In the genomic region with DNA sequence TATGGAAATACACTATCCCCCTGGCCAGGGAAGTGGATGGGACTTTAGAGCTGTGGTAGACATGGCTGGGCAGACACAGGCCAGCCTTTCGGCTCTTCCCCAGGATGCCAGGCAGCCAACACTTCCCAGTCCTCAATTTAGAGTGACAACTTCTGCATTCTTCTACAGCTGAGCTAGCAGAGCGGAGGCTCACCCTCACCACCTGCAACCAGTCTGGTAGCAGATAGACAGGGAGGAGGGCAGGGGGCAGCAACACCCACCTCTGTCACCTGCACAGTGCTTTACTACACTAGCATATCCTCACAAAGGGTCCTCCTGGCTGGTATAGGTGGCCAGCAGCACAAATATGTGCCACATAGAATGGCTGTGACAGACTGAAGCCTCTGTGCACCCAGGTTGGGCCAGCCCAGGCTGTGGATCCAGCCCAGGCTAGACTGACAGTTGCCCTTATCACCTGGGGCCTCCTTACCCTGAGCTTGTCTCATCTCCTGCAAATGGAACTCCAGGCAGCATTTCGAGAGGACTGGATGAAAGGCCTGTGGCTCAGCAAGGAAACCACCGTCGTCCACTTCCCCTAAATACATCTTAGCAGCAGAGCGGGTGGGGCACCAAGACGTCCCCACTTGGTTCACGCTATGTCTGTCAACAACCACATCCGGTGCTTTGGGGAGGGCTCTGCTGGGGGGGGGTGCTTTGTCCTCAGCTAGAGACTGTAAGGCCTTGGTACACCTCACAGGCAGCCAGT, we compare ENCODE assay signal across 8 mouse cellular contexts. TPM values are rescaled to one million over a fixed set of nuclear protein-coding genes. Genes with fewer than 3 reads are reported as not detected.
DNase-seq lines count a peak whose midpoint lies in the region; ATAC-seq and TF ChIP-seq lines count a peak whose summit lies in the region.

No protein-coding gene starts in this region.

- H3K27me3 ChIP-seq in kidney, embryonic 14.5 days (ENCODE audit: control insufficient read depth, insufficient read depth, low read length) = peaks cover 11% of the 10 kb centered on the region

- H3K36me3 ChIP-seq in kidney, embryonic 14.5 days (ENCODE audit: control insufficient read depth, insufficient read depth, low read length) = no peaks in the 10 kb centered on the region

- TF ChIP-seq CTCF in cortical plate, adult 2 months (IDR thresholded peaks at IDR 0.05; ENCODE audit: extremely low read depth, insufficient read depth, low read length) = no peak

- WGBS in kidney, embryonic 14.5 days = 60% methylated on average over 9 of the region's 9 CpGs

- H3K27ac ChIP-seq in cortical plate, adult 2 months (ENCODE audit: insufficient read depth, low read length) = peak overlapping the region; percentile 64; the same call in 1 of the 2 replicates
- no peak overlapping the region for H3K27ac ChIP-seq in kidney, embryonic 14.5 days (ENCODE audit: low read depth, low read length)

- no peak for TF ChIP-seq POLR2A in cortical plate, adult 2 months (IDR thresholded peaks at IDR 0.05; ENCODE audit: extremely low read depth, insufficient read depth, low read length)

- no peaks in the 10 kb centered on the region for H3K9me3 ChIP-seq in kidney, embryonic 14.5 days (ENCODE audit: control insufficient read depth, low read length)

- no peak overlapping the region for H3K9ac ChIP-seq in kidney, embryonic 14.5 days (ENCODE audit: low read depth, low read length)

- DNase-seq in layer of hippocampus, adult 9-11 months = peak; percentile 79
- DNase-seq in layer of hippocampus, postnatal 25 days (ENCODE audit: extremely low spot score in 1 of 2, low spot score in 1 of 2) = no peak
- peak; percentile 96 for DNase-seq in thymus, postnatal 0 days (ENCODE audit: low spot score)
- DNase-seq in ovary, postnatal 10 days (ENCODE audit: low spot score) = no peak
- no peak for DNase-seq in kidney, postnatal 10 days

- no peak overlapping the region for H3K4me3 ChIP-seq in cortical plate, adult 2 months (ENCODE audit: insufficient read depth, low read length)
- H3K4me3 ChIP-seq in kidney, embryonic 14.5 days (ENCODE audit: low read length) = no peak overlapping the region

- H3K4me1 ChIP-seq in cortical plate, adult 2 months (ENCODE audit: control insufficient read depth, insufficient read depth, low read length) = no peaks in the 10 kb centered on the region
- H3K4me1 ChIP-seq in kidney, embryonic 14.5 days (ENCODE audit: control insufficient read depth, insufficient read depth, low read length) = peaks cover 2% of the 10 kb centered on the region; the same call in 1 of the 2 replicates

- H3K4me2 ChIP-seq in kidney, embryonic 14.5 days (replicated peaks; ENCODE audit: low read depth, low read length) = no peak overlapping the region

- peak; percentile 95 for ATAC-seq in megakaryocyte, adult 5-6 weeks (ENCODE audit: poor library complexity, severe bottlenecking)
- no peak for ATAC-seq in kidney, embryonic 14.5 days (ENCODE audit: low FRiP score, low TSS enrichment)

RNA-seq across cellular contexts. Expression of gene Susd3, which starts 6.0 kb away (rescaled TPM):
- 1 to 10 TPM; 2.5 to 3.1 TPM for total RNA-seq in layer of hippocampus, postnatal 25 days (2021)
- polyA plus RNA-seq in cortical plate, adult 2 months (2012; rRNA removed) = 3.2 and 3.4 TPM in 2 replicates
- total RNA-seq in megakaryocyte, adult 5-6 weeks (2015) = 44.4 and 49.1 TPM in 2 replicates
- 39.6 and 42.3 TPM in 2 replicates for total RNA-seq in megakaryocyte, adult 5-6 weeks (2017)
- polyA plus RNA-seq in thymus, postnatal 0 days (2015; fragmentation: Nextera tagmentation; extraction: Ambion mirVana) = 11.3 and 14.1 TPM in 2 replicates
- 8.5 and 12.6 TPM in 2 replicates for polyA plus RNA-seq in kidney, embryonic 14.5 days (2014; fragmentation: Nextera tagmentation; extraction: Ambion mirVana)

RNA-seq across cellular contexts. Expression of gene Card19, which starts 26.7 kb away (rescaled TPM):
- 10 to 100 TPM; 14.7 to 16.2 TPM for total RNA-seq in layer of hippocampus, postnatal 25 days (2021)
- polyA plus RNA-seq in cortical plate, adult 2 months (2012; rRNA removed) = 32.0 and 36.5 TPM in 2 replicates
- total RNA-seq in megakaryocyte, adult 5-6 weeks (2015) = 85.5 and 103 TPM in 2 replicates
- 91.0 and 123 TPM in 2 replicates for total RNA-seq in megakaryocyte, adult 5-6 weeks (2017)
- polyA plus RNA-seq in thymus, postnatal 0 days (2015; fragmentation: Nextera tagmentation; extraction: Ambion mirVana) = 44.8 and 45.7 TPM in 2 replicates
- polyA plus RNA-seq in kidney, embryonic 14.5 days (2014; fragmentation: Nextera tagmentation; extraction: Ambion mirVana) = 33.3 and 39.9 TPM in 2 replicates

RNA-seq across cellular contexts. Expression of gene Ninj1, which starts 55.2 kb away (rescaled TPM):
- total RNA-seq in layer of hippocampus, postnatal 25 days (2021) = 10 to 100 TPM; 23.6 to 25.1 TPM
- 50.2 and 55.1 TPM in 2 replicates for polyA plus RNA-seq in cortical plate, adult 2 months (2012; rRNA removed)
- 76.1 and 81.6 TPM in 2 replicates for total RNA-seq in megakaryocyte, adult 5-6 weeks (2015)
- 33.4 and 48.2 TPM in 2 replicates for total RNA-seq in megakaryocyte, adult 5-6 weeks (2017)
- 29.5 and 32.8 TPM in 2 replicates for polyA plus RNA-seq in thymus, postnatal 0 days (2015; fragmentation: Nextera tagmentation; extraction: Ambion mirVana)
- 43.8 and 54.2 TPM in 2 replicates for polyA plus RNA-seq in kidney, embryonic 14.5 days (2014; fragmentation: Nextera tagmentation; extraction: Ambion mirVana)

Comparison
In these comparisons a context has a peak if more than half of its experiments do, and no peak if none do; other contexts are left out.
1. DNase-seq: peak in layer of hippocampus, adult 9-11 months (single experiment) and thymus, postnatal 0 days (single experiment); none in layer of hippocampus, postnatal 25 days (0 of 2), ovary, postnatal 10 days (single experiment) and kidney, postnatal 10 days (single experiment).